Mouse (Mus musculus): ENCODE measurements around the gene Susd6. TPM values are rescaled to one million over a fixed set of nuclear protein-coding genes. Genes with fewer than 3 reads are reported as not detected.
A peak's percentile ranks its signal among the peaks of the same experiment; 100 is the strongest.

Susd6 gene
- total RNA-seq, 1 experiment = 49.5 TPM

- peak overlapping the region; percentile 77 for H3K9ac ChIP-seq (ENCODE audit: insufficient read depth, low read depth, low read length, poor library complexity, severe bottlenecking)
- TF ChIP-seq ZC3H11A (IDR thresholded peaks at IDR 0.05; ENCODE audit: borderline replicate concordance, low read depth, low read length) (no peak), MAFK (IDR thresholded peaks at IDR 0.05; ENCODE audit: insufficient read depth, low read depth, low read length) (no peak), ZNF384 (IDR thresholded peaks at IDR 0.05; ENCODE audit: low read depth, low read length) (no peak), HCFC1 (IDR thresholded peaks at IDR 0.05; ENCODE audit: borderline replicate concordance, insufficient read depth, low read length) (peak; percentile 27; the same call in 1 of the 2 replicates), CHD2 (IDR thresholded peaks at IDR 0.05; ENCODE audit: low read depth, low read length) (no peak)
- H3K27ac ChIP-seq (ENCODE audit: insufficient read depth, low read depth, low read length, poor library complexity, severe bottlenecking) = no peak overlapping the region
- peaks cover 2% of the 10 kb centered on the region in 2 experiments; a peak in 2 of 4 replicates for H3K4me1 ChIP-seq (ENCODE audit: control insufficient read depth in 2 of 2, insufficient read depth in 2 of 2, low read length in 2 of 2, poor library complexity in 1 of 2)
- no peaks in the 10 kb centered on the region for H3K36me3 ChIP-seq (ENCODE audit: control insufficient read depth, insufficient read depth, low read length, poor library complexity, severe bottlenecking)
- in situ Hi-C loops (cut with MboI; ENCODE audit: low sequenced_read_pairs in 2 of 2, unreplicated experiment in 2 of 2) = no loop called here
- no peaks in the 10 kb centered on the region for H3K9me3 ChIP-seq (ENCODE audit: control insufficient read depth, insufficient read depth, low read depth, low read length)
- peak overlapping the region; percentile 71 to 83 for H3K4me3 ChIP-seq (ENCODE audit: insufficient read depth in 1 of 2, low read depth in 1 of 2, low read length in 2 of 2, poor library complexity in 1 of 2, severe bottlenecking in 1 of 2)
- DNase-seq (ENCODE audit: low read depth, low spot score) = no peak
These were observed 32.4 kb upstream of the Susd6 start for GRCm38 (mm10) chr12:80757751-80758558.

DNA sequence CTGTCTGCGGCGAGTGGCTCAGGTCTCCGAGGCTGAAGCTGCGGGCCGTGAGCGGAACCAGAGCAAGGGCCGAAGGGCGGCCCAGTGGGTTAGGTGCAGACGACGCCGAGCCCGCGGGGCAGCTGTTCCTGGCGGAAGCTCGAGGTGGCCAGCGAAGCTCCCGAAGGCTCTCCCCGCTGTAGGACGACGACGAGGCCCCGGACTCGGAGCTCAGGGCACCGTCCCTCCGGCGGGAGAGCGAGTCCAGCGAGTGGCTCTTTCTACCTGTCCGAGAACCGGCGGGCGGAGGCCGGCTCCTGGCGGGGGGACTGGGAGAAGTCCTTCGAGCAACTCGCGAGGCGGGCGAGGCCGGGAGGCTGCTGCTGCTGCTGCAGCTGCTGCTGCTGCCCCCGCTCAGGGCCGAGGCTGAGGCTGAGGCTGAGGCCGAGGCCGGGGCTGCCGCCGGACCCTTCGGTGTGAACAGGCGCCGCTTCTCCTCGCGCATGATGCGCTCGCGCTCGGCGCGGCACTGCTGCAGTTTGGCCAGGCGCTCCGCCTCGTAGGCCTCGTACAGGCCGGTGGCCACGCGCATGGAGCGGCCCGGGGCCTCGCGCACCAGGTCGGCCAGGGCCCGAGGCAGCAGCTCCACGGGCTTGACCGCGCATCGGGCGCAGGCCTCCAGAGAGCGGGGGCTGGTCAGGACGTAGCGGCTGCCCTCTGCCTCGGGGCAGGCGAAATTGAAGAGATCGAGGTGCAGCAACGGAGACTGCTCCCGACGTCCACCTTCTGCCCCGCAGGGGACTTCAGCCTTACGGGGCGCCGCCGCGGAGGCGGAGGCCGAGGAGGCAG lies 31.5 kb upstream of the Susd6 start:
- Histone ChIP-seq H3K9me3 (ENCODE audit: control insufficient read depth, insufficient read depth, low read depth, low read length) (no peaks in the 10 kb centered on the region), H3K9ac (ENCODE audit: insufficient read depth, low read depth, low read length, poor library complexity, severe bottlenecking) (peak overlapping the region; percentile 77), H3K27ac (ENCODE audit: insufficient read depth, low read depth, low read length, poor library complexity, severe bottlenecking) (no peak overlapping the region), H3K4me3 (ENCODE audit: insufficient read depth in 1 of 2, low read depth in 1 of 2, low read length in 2 of 2, poor library complexity in 1 of 2, severe bottlenecking in 1 of 2) (peak overlapping the region; percentile 71 to 83), H3K36me3 (ENCODE audit: control insufficient read depth, insufficient read depth, low read length, poor library complexity, severe bottlenecking) (no peaks in the 10 kb centered on the region), H3K4me1 (ENCODE audit: control insufficient read depth in 2 of 2, insufficient read depth in 2 of 2, low read length in 2 of 2, poor library complexity in 1 of 2) (peaks cover 2% of the 10 kb centered on the region in 2 experiments; a peak in 2 of 4 replicates)
- TF ChIP-seq HCFC1 (IDR thresholded peaks at IDR 0.05; ENCODE audit: borderline replicate concordance, insufficient read depth, low read length) (no peak), ZNF384 (IDR thresholded peaks at IDR 0.05; ENCODE audit: low read depth, low read length) (no peak), MAFK (IDR thresholded peaks at IDR 0.05; ENCODE audit: insufficient read depth, low read depth, low read length) (no peak)
- in situ Hi-C loops (cut with MboI; ENCODE audit: low sequenced_read_pairs in 2 of 2, unreplicated experiment in 2 of 2) = no loop called here
- DNase-seq (ENCODE audit: low read depth, low spot score) = no peak

- no peak for TF ChIP-seq HCFC1 (IDR thresholded peaks at IDR 0.05; ENCODE audit: borderline replicate concordance, insufficient read depth, low read length)
- TF ChIP-seq ZNF384 (IDR thresholded peaks at IDR 0.05; ENCODE audit: low read depth, low read length) = no peak
- no peak for TF ChIP-seq ZC3H11A (IDR thresholded peaks at IDR 0.05; ENCODE audit: borderline replicate concordance, low read depth, low read length)
- TF ChIP-seq MAFK (IDR thresholded peaks at IDR 0.05; ENCODE audit: insufficient read depth, low read depth, low read length) = no peak
- no peak for TF ChIP-seq CHD2 (IDR thresholded peaks at IDR 0.05; ENCODE audit: low read depth, low read length)
- in situ Hi-C loops (cut with MboI; ENCODE audit: low sequenced_read_pairs in 2 of 2, unreplicated experiment in 2 of 2) = no loop called here
- Histone ChIP-seq H3K9me3 (ENCODE audit: control insufficient read depth, insufficient read depth, low read depth, low read length) (no peaks in the 10 kb centered on the region), H3K9ac (ENCODE audit: insufficient read depth, low read depth, low read length, poor library complexity, severe bottlenecking) (no peak overlapping the region), H3K4me3 (ENCODE audit: insufficient read depth in 1 of 2, low read depth in 1 of 2, low read length in 2 of 2, poor library complexity in 1 of 2, severe bottlenecking in 1 of 2) (peak overlapping the region; percentile 71 to 83; a peak in 3 of 4 replicates), H3K27ac (ENCODE audit: insufficient read depth, low read depth, low read length, poor library complexity, severe bottlenecking) (no peak overlapping the region), H3K36me3 (ENCODE audit: control insufficient read depth, insufficient read depth, low read length, poor library complexity, severe bottlenecking) (no peaks in the 10 kb centered on the region), H3K4me1 (ENCODE audit: control insufficient read depth in 2 of 2, insufficient read depth in 2 of 2, low read length in 2 of 2, poor library complexity in 1 of 2) (peaks cover 2% of the 10 kb centered on the region in 2 experiments; a peak in 2 of 4 replicates)
- DNase-seq (ENCODE audit: low read depth, low spot score) = no peak
These were observed 31.0 kb upstream of the Susd6 start for GRCm38 (mm10) chr12:80759387-80759712.

GRCm38 (mm10) chr12:80759713-80760395 lies 30.5 kb upstream of the Susd6 start:
- peaks cover 2% of the 10 kb centered on the region in 2 experiments; a peak in 2 of 4 replicates for H3K4me1 ChIP-seq (ENCODE audit: control insufficient read depth in 2 of 2, insufficient read depth in 2 of 2, low read length in 2 of 2, poor library complexity in 1 of 2)
- no peaks in the 10 kb centered on the region for H3K36me3 ChIP-seq (ENCODE audit: control insufficient read depth, insufficient read depth, low read length, poor library complexity, severe bottlenecking)
- H3K9me3 ChIP-seq (ENCODE audit: control insufficient read depth, insufficient read depth, low read depth, low read length) = no peaks in the 10 kb centered on the region
- in situ Hi-C loops (cut with MboI; ENCODE audit: low sequenced_read_pairs in 2 of 2, unreplicated experiment in 2 of 2) = loop anchor here (10.0 kb wide), 2 partner anchors 125 to 135 kb away; no protein-coding TSS in a partner anchor
- peak overlapping the region; percentile 64 to 75 for H3K4me3 ChIP-seq (ENCODE audit: insufficient read depth in 1 of 2, low read depth in 1 of 2, low read length in 2 of 2, poor library complexity in 1 of 2, severe bottlenecking in 1 of 2)
- TF ChIP-seq ZNF384 (IDR thresholded peaks at IDR 0.05; ENCODE audit: low read depth, low read length) (no peak), CHD2 (IDR thresholded peaks at IDR 0.05; ENCODE audit: low read depth, low read length) (no peak), MAFK (IDR thresholded peaks at IDR 0.05; ENCODE audit: insufficient read depth, low read depth, low read length) (no peak), ZC3H11A (IDR thresholded peaks at IDR 0.05; ENCODE audit: borderline replicate concordance, low read depth, low read length) (no peak), HCFC1 (IDR thresholded peaks at IDR 0.05; ENCODE audit: borderline replicate concordance, insufficient read depth, low read length) (no peak)
- DNase-seq (ENCODE audit: low read depth, low spot score) = no peak
- 0 out of 2 replicates have a peak overlapping the region, but pooled peaks have one; percentile 6 for H3K9ac ChIP-seq (ENCODE audit: insufficient read depth, low read depth, low read length, poor library complexity, severe bottlenecking)
- H3K27ac ChIP-seq (ENCODE audit: insufficient read depth, low read depth, low read length, poor library complexity, severe bottlenecking) = no peak overlapping the region
